Mouse (Mus musculus) brain, embryonic 14.5 days (tissue): ENCODE results near the gene Trpc4. TPM values are rescaled to one million over a fixed set of nuclear protein-coding genes. Genes with fewer than 3 reads are reported as not detected.

Experiments used
- DNase-seq: peaks from one replicate; pipeline ENCODE4 v3.0.0-alpha.2; 2011; ENCODE audit warnings: low read depth
- CTCF ChIP-seq: fragments of 200-500 bp; IDR thresholded peaks from 2 replicates; pipeline ENCODE4 v1.5.1; 2012; ENCODE audit warnings: inconsistent platforms, mild to moderate bottlenecking, moderate library complexity, borderline replicate concordance; ENCODE audit not compliant: insufficient read depth, insufficient read length; ENCODE audit errors: extremely low read depth
- POLR2A ChIP-seq: fragments of 200-500 bp; IDR thresholded peaks from 2 replicates; pipeline ENCODE4 v1.6.1; 2012; ENCODE audit warnings: mild to moderate bottlenecking, inconsistent platforms, borderline replicate concordance; ENCODE audit not compliant: poor library complexity, insufficient read depth, insufficient read length, severe bottlenecking; ENCODE audit errors: extremely low read depth
- polyA plus RNA-seq: library from polyadenylated mRNA; depleted of rRNA; stranded (reverse); fragments of >200 nt; gene quantifications from 2 replicates; pipeline ENCODE4 v1.2.3, GENCODE M21; 2012

Gene Trpc4
- polyA plus RNA-seq, 1 experiment: 5.4 TPM

DNA sequence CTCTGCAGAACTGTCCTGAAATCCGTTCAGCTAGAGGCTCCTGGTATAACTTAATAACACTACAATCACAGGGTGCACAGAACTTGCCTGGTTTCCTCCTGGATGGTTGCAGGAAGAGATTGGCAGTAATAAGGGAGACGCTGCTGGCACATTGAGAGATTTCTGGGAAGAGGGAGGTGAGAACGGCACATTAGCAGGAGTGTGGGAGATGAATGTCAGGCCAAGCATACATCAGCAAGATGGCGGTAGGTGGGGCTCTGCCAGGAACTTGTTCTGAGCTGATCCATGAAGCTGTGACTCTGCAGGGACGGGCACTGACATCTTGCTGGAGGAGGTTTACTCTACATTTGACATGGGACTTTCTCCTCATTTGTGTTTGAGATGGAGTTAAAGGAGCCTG is 48.6 kb downstream of the Trpc4 start:
- no peak for TF ChIP-seq CTCF
- no peak for TF ChIP-seq POLR2A
- peak; percentile 63 for DNase-seq

DNA sequence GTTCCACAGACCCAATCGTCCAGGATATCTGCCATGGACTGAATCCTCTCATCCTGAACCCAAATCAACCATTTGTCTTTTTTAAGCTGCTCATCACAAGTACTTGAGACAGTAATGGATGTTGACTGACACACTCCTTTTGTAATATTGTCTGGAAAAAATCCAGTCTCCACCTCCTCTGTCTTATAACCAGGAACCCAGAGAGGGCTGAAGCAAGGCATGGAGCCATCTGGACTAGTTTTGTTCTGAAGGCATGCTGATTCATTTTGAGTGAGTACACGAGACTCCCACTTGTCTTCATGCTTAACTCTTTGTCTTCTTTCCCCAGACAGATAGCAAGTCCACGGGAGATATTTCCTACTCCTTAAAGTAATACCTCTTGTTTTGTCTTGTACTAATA is 54.3 kb downstream of the Trpc4 start:
- DNase-seq: no peak
- no peak for TF ChIP-seq CTCF
- TF ChIP-seq POLR2A: no peak

DNA sequence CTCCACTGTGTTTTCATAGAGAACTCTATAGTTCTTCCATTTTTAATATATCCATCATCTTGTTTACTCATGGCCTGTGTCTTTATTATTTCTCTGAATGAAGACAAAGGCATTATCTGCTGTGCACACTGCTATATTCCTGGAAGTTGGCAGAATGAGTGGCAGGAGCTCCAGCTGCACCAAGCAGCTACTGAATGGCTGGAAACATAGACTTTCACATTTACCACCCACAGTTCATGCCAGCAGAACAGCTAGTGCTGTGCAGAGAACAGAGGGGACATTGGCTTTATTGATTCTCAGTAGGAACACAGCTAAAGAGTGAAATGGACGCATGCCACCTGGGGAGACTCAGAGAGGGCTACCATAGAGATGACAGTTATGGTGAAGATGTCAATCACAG is 55.6 kb downstream of the Trpc4 start:
- TF ChIP-seq CTCF (no peak), POLR2A (no peak)

DNA sequence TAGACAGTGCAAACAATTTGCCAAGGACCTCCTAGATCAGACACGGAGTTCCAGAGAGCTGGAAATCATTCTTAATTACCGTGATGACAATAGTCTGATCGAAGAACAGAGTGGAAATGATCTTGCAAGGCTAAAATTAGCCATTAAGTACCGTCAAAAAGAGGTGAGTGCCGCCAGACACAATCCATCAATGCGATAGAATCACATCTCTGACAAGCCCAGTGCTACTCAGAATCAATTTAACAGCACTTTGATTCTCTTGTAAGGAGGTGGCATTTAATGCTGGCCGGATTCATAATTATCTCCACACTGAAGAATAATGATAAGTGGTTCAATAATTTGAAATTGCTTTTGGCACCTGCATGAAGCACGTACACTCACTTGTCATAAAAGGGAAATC is 66.7 kb downstream of the Trpc4 start:
- TF ChIP-seq POLR2A (no peak), CTCF (no peak)
- peak; percentile 59 for DNase-seq

More for the DNA sequence above, 55.6 kb downstream of the Trpc4 start:
- DNase-seq: no peak

DNA sequence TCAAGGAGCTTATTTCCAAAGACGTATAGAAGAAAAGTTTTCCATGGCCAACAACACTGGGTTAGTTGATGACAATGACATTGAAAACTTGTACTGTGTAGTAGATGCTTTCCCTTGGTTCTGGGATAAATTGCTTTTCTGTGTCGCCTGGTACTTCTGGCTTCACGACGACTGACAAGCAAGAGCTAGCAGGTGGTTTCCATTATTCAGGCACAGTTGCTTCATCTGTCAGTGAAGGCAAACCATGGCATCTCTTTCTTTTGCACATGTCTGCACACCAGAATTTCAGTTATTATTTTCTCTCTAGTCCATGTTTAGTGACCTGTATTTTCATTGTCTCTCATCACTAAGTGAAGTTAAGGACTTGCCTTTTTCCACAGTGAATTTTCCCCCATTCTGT is 72.6 kb downstream of the Trpc4 start:
- TF ChIP-seq POLR2A (no peak), CTCF (no peak)
- peak; percentile 15 for DNase-seq

DNA sequence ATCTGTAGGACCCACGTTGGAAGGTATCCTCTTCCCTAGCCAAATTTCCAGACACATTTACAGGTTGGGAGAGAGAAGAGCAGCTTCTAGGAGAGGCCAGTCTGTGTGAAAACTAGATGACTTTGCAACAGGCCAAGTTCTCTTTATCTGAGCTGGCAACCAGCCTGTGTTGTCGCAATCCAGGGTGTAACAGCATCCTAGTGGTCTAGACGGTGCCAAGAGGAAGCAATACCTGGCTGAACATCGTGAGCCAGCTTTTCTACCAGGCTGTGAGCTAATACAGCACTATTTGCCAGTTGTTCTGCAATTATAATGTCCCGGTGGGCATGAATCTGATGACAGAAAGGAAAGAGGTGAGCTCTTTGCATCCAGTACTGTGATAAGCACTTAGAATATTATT is 83.1 kb downstream of the Trpc4 start:
- DNase-seq: no peak
- TF ChIP-seq POLR2A: no peak
- no peak for TF ChIP-seq CTCF

DNA sequence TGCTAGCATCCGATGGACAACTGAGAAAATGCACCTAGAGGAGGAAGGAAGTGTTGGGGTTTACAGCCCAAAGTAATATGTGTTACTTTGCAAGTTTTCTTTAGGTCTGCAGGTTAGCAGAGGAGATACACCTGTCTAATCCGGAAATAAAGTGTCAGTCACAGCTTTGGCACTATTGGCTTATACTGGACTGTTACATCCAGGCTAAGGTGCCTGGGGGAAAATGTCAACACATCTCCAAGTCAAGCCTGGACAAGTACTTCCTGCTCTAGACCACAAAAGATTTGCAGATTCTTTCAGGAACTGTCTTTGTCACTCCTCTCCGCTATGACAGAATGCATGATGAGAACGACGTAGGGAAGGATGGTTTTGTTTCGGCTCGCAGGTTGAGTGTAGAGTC is 83.6 kb downstream of the Trpc4 start:
- TF ChIP-seq CTCF: no peak
- TF ChIP-seq POLR2A: no peak
- no peak for DNase-seq

DNA sequence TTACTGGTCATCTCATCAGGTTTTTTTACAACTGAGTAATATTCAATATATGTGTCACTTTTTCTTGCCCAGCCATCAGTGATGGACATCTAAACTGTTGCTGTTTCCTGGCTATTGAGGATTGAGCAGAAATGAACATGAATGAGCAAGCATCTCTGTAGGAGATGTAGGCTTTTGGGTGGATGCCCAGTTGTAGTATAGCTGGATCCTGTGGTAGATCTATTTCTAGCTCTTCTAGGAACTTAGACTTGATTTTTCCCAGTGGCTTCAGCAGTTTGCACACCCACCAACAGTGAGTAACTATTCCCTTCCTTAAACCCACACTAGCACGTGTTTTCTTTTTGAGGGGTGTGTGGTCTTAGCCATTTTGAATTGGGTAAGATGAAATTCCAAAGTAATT is 87.3 kb downstream of the Trpc4 start:
- DNase-seq: no peak
- TF ChIP-seq CTCF (no peak), POLR2A (no peak)

DNA sequence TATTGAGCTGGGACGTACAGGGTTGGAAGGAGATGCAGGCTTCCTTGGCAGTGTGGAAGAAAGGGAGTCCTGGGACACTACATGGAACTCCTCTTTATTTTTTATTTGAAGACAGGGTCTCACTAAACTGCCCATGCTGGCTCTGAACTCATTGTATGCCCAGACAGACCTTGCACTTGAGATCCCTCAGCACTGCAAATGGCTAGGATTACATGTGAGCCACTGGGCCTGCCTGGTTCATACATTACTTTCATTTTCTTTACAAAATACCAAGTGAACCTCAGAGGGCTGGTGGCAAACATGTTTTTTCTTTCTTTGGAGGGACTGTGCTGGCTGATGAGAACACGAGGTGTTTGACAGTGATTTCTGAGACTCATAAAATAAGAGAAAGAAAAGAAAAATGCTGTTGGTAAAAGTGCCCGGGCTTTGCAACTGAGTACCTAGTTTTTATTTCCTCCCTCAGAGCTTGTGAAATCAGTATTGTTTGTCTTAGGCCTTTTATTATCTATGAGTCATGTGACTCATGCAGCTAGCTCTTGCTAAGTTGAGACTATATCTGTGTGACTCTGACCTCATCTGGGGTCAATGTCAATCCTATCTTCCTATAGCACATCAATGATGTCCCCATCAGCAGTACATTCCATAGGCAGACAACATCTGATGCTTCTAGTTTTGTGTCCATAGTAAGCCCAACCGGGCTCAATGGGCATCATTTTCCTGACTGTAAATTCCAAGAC is 89.1 kb downstream of the Trpc4 start:
- no peak for TF ChIP-seq POLR2A
- no peak for DNase-seq

DNA sequence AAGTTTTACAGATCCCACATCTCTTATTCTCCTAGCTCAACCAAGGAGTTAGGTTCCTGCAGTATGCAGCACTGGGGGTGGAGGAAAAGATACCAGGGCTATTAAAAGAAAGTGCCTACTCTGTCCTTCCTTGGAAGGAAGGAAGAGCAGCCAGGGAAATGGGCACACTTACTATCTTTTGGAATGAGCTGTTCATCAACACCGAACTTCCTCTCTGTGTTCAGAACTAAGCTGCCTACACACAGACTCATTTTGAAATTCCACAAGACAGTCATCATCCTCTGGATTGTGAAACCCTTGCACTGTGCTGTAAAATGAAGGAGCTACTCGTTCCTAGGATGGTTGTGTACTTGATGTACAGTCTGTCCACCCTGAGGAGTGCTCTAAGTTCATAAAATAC is 90.6 kb downstream of the Trpc4 start:
- DNase-seq: no peak
- TF ChIP-seq POLR2A: no peak
- TF ChIP-seq CTCF: no peak

DNA sequence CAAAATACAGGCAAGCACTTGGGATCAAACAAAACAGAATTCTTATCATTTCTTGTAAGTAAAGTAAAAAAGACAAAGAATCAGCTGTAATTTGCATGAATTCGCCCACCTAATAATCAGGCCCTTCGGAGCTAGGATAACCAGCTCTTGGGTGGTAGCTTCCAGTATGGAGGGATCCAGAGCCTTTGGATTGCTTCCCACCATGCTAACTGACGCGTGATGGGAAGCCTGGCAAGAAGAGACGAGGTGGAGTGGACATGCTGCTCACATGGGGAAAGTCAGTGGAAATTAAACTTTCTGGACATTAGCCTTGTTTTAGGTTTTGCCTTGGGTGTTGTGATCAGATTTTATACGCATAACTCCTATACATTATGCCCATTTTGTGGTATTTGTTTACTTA is 93.5 kb downstream of the Trpc4 start:
- no peak for DNase-seq
- no peak for TF ChIP-seq CTCF
- TF ChIP-seq POLR2A: no peak

DNA sequence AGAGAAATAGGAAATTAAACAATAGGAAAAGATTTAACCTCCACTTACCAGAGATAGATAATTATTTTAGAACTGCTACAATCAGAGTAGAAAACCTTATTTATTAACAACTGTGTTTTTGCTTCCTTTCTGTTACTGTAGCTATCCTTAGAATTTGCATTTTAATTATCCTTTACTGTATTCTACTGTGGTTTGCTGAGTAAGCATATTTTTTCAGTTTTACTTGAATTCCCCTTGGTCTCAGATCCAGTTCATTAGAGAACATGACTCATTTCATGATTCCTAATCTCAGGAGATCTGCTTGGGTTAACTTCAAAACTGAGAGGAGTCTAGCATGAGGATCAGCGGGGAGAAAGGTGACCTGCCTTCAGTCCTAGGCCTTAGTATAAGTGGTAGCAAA is 111.1 kb downstream of the Trpc4 start:
- TF ChIP-seq POLR2A (no peak), CTCF (no peak)
- no peak for DNase-seq
